Mouse (Mus musculus) ES-CJ7 (cell line): ENCODE data around the gene Eloa.
"Not testable (repeated sequence)": the region's sequence is repeated elsewhere in the genome, so short reads cannot be mapped to it uniquely, and the experiment has no call there.

ENCODE experiments used
- DNase-seq: peaks from one replicate; pipeline ENCODE4 v3.0.0; 2011; ENCODE audit warnings: low read depth, low spot score

The Eloa gene

GRCm38 (mm10) chr4:135985193-135985592 lies 36.4 kb downstream of the Eloa start:
- DNase-seq = no peak

DNA sequence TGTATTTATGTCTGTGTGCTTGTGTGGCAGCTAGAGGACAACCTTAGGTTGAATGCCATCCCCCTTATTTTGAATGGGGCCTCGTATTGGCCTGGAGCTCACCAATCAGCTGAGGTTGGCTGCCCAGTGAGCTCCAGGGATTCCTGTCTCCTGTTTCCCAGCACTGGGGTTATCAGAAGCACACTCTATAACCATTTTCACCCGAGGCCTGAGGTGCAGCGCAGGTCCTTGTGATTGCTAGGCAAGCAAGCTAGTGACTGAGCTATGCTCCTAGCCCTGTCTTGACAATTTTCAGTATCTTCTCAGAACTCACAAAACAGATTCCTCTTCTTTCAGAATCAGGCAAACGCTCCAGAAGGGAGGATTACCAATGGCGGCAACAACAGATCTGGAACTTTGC lies 37.0 kb downstream of the Eloa start:
- DNase-seq = no peak

- no peak for DNase-seq
These were observed 40.0 kb downstream of the Eloa start for GRCm38 (mm10) chr4:135981524-135982063.

GRCm38 (mm10) chr4:135980223-135980622 lies 41.3 kb downstream of the Eloa start:
- DNase-seq = not testable (repeated sequence)

- DNase-seq = no peak
These were observed 45.4 kb downstream of the Eloa start for GRCm38 (mm10) chr4:135976146-135976545.

GRCm38 (mm10) chr4:135972911-135973811 lies 48.4 kb downstream of the Eloa start:
- no peak for DNase-seq

GRCm38 (mm10) chr4:135972556-135972906 lies 49.0 kb downstream of the Eloa start, which contains the start of gene Lypla2:
Lypla2 (minus strand) TSS chr4:135972626.
- peak; percentile 47 for DNase-seq

DNA sequence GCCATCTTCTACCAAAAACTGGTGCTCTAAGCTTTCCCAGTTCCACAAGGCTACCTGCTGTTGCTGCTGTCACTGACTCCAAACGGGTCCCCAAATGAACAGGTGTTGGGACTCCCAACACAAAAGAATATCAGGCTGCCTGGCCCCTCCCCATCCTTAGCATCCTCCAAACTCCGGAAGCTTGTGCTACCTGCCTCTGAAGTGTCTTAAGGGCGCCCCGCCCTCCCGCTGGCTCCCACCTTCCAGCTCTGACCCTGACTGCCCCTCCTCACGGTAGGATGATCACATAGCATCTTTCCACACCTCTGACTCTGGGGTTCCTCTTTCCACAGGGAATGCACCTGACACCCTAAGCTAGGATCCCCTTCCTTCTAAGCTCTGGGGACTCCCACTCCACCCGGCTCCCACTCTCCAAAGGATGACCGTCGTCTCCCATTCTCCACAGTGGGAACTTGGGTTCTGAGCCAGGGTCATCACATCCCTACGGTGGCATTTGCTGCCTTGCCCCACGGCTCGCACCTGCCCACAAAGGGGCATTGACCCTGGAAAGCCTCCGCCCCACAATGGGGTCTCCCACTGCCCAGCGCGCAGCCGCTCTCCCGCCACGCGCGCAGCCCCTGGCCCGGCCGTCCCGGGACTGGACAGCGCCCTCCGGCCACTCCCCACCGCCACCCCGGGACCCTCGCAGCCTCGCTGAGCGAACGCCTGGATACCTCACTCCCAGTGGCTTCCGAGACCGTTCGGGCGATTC lies 49.6 kb downstream of the Eloa start:
- peak; percentile 34 for DNase-seq

DNA sequence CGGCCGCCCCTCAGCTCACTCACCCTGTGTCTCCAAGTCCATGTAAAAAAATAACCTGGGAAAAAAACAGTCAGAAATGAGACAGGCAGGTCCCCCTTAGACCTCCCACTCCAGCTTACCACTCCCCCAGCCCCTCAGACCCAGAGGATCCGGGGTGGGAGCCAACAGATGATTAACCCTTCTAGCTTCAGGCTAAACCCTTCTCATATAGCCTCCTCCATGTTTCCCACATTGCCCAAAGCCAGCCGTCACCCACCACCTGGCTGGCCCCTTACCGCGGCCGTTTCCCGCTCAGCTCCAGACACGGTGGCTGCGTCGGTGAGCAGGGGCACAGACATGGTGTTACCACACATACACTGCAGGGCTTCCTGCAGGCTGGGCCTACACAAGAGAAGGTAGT lies 51.0 kb downstream of the Eloa start:
- no peak for DNase-seq

DNA sequence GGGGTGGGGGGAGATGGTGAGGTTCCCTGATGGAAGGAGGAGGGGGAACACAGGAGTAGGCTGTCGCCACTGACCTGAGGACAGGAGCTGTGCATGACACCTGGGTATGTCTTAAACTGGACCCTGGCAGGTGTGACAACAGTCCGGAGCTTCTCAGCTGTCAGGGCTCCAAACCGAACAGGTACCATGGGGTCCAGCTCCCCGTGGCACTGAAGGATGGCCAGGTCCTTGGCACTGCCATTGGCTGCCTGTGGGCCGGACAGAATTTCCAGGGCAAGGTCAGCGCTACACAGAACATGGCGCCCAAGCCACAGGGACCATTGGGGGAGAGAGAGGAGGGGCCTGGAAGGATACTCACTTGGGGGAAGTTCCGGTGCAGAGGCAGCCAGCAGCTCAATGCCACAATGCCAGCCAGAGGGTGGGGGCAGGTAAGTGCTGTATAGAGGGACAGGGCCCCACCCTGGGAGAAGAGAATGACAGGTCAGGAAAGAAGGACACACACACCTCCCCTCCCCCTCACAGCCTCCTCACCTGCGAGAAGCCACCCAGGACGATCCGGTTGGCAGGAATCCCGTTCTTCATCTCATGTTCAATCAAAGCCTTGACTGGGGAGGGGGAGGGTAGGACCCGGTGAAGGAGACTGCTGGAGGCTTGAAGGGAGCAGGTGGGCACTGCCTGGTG lies 52.4 kb downstream of the Eloa start:
- DNase-seq = no peak

- DNase-seq = no peak
These were observed 53.2 kb downstream of the Eloa start for GRCm38 (mm10) chr4:135968271-135968869.

DNA sequence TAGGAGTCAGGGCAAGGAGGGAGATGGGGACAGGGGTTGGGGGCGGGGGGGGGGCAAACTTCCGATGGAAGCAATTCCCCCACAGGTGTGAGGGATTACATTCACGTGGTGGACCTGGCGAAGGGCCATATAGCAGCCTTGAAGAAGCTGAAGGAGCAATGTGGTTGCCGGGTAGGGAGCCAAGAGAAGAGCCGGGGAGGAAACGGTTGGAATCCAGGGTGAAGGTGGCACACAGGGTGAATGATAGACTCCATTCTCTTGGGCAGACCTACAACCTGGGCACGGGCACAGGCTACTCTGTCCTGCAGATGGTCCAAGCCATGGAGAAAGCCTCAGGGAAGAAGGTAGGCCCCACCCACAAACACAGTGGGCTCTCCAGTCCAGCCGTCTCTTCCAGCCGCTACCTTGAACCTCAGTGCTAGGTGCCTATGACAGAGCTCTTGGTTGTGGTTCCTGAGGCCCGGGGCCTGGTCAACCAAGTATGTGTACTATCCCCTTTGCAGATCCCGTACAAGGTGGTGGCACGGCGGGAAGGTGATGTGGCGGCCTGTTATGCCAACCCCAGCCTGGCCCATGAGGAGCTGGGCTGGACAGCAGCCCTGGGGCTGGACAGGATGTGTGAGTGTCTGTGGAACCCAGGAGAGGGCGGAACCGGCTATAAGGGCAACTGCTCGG lies 54.3 kb downstream of the Eloa start:
- DNase-seq = no peak

GRCm38 (mm10) chr4:135966283-135966682 lies 55.3 kb downstream of the Eloa start:
- DNase-seq = no peak

- no peak for DNase-seq
These were observed 56.5 kb downstream of the Eloa start for GRCm38 (mm10) chr4:135965113-135965512.

- no peak for DNase-seq
These were observed 57.1 kb downstream of the Eloa start for GRCm38 (mm10) chr4:135964426-135964825.

GRCm38 (mm10) chr4:135963457-135964193 lies 57.9 kb downstream of the Eloa start, which contains the start of gene Gale:
Gale (plus strand) TSS chr4:135963727.
- DNase-seq = peak; percentile 97

DNA sequence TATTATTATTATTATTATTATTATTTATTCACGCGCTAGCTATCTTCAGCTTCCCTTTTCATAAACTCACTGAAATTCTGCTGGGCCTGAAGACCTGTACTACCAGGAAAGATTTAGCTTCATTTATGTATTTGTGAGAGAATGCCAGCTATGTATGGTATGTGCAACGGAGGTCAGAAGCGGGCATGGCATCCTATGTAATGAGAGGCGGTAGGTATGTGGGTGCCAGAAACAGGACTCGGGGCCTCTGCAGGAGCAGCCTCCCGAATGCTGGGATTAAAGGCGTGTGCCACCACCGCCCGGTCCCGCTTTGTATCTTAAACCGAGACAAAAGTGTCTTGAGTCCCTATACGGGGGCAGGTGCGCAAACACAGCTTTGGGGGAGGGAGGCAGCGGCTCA lies 58.6 kb downstream of the Eloa start:
- no peak for DNase-seq

DNA sequence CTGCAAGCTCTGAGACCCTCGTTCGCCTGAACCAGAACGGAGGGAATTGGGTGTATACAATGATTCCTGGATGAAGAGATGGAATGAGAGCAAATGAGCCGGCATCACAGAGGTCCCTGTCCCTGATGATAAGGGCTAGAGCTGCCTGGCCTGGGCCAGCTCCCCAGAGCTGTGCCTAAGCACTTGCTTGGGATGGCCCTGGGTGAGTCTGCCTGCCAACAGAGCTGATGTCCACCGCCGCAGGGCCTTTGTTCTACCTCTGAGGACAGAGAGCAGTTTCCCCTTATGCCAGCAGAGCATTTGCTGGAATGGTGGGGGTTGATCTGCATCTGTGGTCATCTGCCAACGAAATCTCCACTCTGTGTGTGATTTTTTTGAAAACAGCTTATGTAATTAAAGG lies 59.4 kb downstream of the Eloa start:
- DNase-seq = no peak

- no peak for DNase-seq
These were observed 59.9 kb downstream of the Eloa start for GRCm38 (mm10) chr4:135961709-135962108.

DNA sequence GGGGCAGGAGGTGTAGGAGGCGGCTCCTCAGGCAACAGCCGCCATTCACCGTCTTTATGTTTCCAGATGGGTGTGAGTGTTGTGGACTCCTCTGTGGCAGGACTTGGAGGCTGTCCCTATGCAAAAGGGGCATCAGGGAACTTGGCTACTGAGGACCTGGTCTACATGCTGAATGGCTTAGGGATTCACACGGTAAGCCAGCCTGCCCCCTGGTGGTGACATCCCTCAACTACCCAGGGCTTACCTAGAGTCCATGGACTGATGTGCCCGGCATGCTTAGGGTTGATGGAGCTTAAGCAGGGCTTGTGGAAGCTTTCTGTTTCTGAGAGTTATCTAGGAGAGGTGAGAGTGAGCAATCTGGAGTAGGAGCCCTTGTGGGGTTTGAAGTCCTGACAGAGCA lies 60.8 kb downstream of the Eloa start:
- DNase-seq = peak; percentile 86
